Mouse (Mus musculus) limb, embryonic 11.5 days (tissue): ENCODE measurements at regions not wholly inside any gene's neighbourhood (a gene's known extent, or its start where the extent isn't known, plus 50 kb on each side); places are given as distances from the start of the nearest gene placed in this dataset.

ENCODE experiments used
- ATAC-seq: fragments of 200-750 bp; cut with Nextera tagmentation; 2 replicates; pipeline ENCODE4 v1.8.0; 2017; ENCODE audit warnings: low read depth; ENCODE audit not compliant: insufficient number of reproducible peaks, low FRiP score, low TSS enrichment
- DNase-seq: peaks from one replicate; pipeline ENCODE4 v3.0.0-alpha.2; 2015; ENCODE audit warnings: low spot score
- H3K27ac ChIP-seq: fragments of 300-500 bp; sonication (generic); replicated peaks from 2 replicates; pipeline ENCODE4 v1.5.1; 2014; ENCODE audit warnings: low read depth, mild to moderate bottlenecking, low read length
- H3K27me3 ChIP-seq: fragments of 300-500 bp; sonication (generic); 2 replicates; pipeline ENCODE4 v1.6.1; 2014; ENCODE audit warnings: mild to moderate bottlenecking, low read length, mixed read lengths; ENCODE audit not compliant: control insufficient read depth, insufficient read depth
- H3K36me3 ChIP-seq: fragments of 300-500 bp; sonication (generic); 2 replicates; pipeline ENCODE4 v1.6.1; 2014; ENCODE audit warnings: mild to moderate bottlenecking, low read length, moderate library complexity, mixed read lengths; ENCODE audit not compliant: control insufficient read depth, insufficient read depth
- H3K4me1 ChIP-seq: fragments of 300-500 bp; sonication (generic); 2 replicates; pipeline ENCODE4 v1.6.1; 2014; ENCODE audit warnings: low read length, mixed read lengths; ENCODE audit not compliant: control insufficient read depth, insufficient read depth
- H3K4me2 ChIP-seq: fragments of 300-500 bp; sonication (generic); 2 replicates; pipeline ENCODE4 v1.6.1; 2014; ENCODE audit warnings: low read depth, mild to moderate bottlenecking, moderate library complexity; ENCODE audit not compliant: severe bottlenecking
- H3K4me3 ChIP-seq: fragments of 300-500 bp; sonication (generic); 2 replicates; pipeline ENCODE4 v1.5.1; 2014; ENCODE audit warnings: low read depth, low read length
- H3K9ac ChIP-seq: fragments of 300-500 bp; sonication (generic); 2 replicates; pipeline ENCODE4 v1.6.1; 2014; ENCODE audit warnings: mild to moderate bottlenecking, low read length
- H3K9me3 ChIP-seq: fragments of 300-500 bp; sonication (generic); 2 replicates; pipeline ENCODE4 v1.6.1; 2016; ENCODE audit warnings: low read length; ENCODE audit not compliant: control insufficient read depth
- WGBS: fragments of 180-500 bp; shearing (Covaris S2); extraction: QIAGEN DNeasy Blood & Tissue Kit; methylation state at CpG from one replicate; pipeline ENCODE4 v1.1.7; 2014; 5-methylcytosine and 5-hydroxymethylcytosine counted together

GRCm38 (mm10) chr3:21479846-21480245, 596.6 kb upstream of the Tbl1xr1 start:
- Histone ChIP-seq H3K36me3 (no peaks in the 10 kb centered on the region), H3K4me1 (peaks cover 11% of the 10 kb centered on the region), H3K27ac (no peak overlapping the region), H3K27me3 (no peaks in the 10 kb centered on the region), H3K9me3 (no peaks in the 10 kb centered on the region), H3K4me2 (no peak overlapping the region), H3K9ac (no peak overlapping the region), H3K4me3 (no peak overlapping the region)
- DNase-seq (no peak), ATAC-seq (no peak)

DNA sequence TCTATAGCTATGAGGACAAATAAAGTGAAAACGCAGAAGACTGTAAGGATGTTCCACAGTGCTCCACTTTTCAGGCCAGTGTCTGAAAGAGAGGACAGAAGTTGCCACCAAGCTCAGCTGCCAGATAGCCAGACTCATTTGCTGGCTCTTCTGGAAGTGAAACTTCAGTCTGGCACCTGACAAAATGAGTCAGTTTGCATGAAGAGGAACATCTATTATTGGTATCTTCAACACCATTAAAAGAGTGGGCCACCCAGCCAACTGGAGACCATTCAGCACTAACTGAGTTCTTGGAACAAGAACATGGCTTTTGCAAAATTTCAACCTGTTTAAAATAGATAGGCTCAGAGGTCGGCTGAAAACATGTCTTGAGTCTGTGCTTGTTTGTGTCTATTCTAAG, 592.4 kb upstream of the Tbl1xr1 start:
- Histone ChIP-seq H3K27ac (no peak overlapping the region), H3K4me2 (no peak overlapping the region), H3K36me3 (no peaks in the 10 kb centered on the region), H3K4me1 (peaks cover 4% of the 10 kb centered on the region), H3K4me3 (no peak overlapping the region), H3K27me3 (no peaks in the 10 kb centered on the region), H3K9ac (no peak overlapping the region), H3K9me3 (no peaks in the 10 kb centered on the region)
- DNase-seq, result no peak
- ATAC-seq, result no peak
- 87% methylated on average over 2 of the region's 2 CpGs for WGBS

DNA sequence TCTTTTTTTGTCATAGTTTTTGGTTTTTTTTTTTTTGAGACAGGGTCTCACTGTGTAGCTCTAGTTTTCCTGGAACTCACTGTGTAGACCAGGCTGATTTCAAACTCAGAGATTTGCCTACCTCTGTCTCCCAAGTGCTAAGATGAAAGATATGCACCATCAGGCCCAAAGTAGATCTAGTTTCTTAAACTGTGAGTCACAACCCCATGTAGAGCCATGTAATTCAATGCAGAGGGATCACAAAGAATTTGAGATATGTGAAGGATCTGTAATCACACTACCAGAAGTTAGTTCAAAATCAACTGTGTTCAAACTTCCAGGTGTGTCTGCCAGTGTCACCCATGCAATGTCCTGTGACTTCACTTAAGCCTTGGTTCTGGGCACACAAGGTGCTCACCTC, 591.0 kb upstream of the Tbl1xr1 start:
- ATAC-seq (no peak), DNase-seq (no peak)
- Histone ChIP-seq H3K4me2 (no peak overlapping the region), H3K4me3 (no peak overlapping the region), H3K27me3 (no peaks in the 10 kb centered on the region), H3K4me1 (no peaks in the 10 kb centered on the region), H3K9ac (no peak overlapping the region), H3K36me3 (no peaks in the 10 kb centered on the region), H3K27ac (no peak overlapping the region), H3K9me3 (no peaks in the 10 kb centered on the region)

- ATAC-seq, result no peak
- Histone ChIP-seq H3K4me2 (no peak overlapping the region), H3K36me3 (no peaks in the 10 kb centered on the region), H3K4me1 (no peaks in the 10 kb centered on the region), H3K4me3 (no peak overlapping the region), H3K9ac (no peak overlapping the region), H3K9me3 (no peaks in the 10 kb centered on the region), H3K27ac (no peak overlapping the region), H3K27me3 (no peaks in the 10 kb centered on the region)
- DNase-seq, result no peak
- WGBS, result 92% methylated on average over 1 of the region's 1 CpGs
Observed at GRCm38 (mm10) chr3:21489547-21489946, 586.9 kb upstream of the Tbl1xr1 start.

DNA sequence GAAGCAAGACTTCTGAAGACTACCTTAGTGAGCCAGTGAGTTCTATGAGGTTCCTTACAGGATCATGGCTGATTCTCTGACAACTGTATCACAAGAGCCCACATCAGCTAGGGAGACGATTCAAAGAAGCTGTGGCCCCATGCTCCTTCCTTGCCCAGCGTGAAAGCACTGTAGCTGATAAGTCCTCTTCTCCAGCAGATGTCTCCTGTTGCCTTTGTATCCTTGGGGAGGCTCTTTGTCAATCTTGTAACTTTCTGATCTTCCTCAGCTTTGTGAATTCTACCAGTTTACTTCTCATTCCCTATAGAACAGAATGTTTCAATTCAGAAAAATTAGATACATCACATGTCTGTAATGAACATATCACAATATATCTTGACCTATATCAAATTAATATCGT, 584.0 kb upstream of the Tbl1xr1 start:
- no peaks in the 10 kb centered on the region for H3K9me3 ChIP-seq
- H3K4me3 ChIP-seq, result no peak overlapping the region
- no peaks in the 10 kb centered on the region for H3K27me3 ChIP-seq
- no peak for DNase-seq
- no peak for ATAC-seq
- no peak overlapping the region for H3K4me2 ChIP-seq
- H3K9ac ChIP-seq, result no peak overlapping the region
- 70% methylated on average over 3 of the region's 3 CpGs for WGBS
- H3K27ac ChIP-seq, result no peak overlapping the region
- no peaks in the 10 kb centered on the region; the same call in 1 of the 2 replicates for H3K4me1 ChIP-seq
- no peaks in the 10 kb centered on the region for H3K36me3 ChIP-seq

GRCm38 (mm10) chr3:21493384-21493783, 583.1 kb upstream of the Tbl1xr1 start:
- no peaks in the 10 kb centered on the region for H3K27me3 ChIP-seq
- H3K9me3 ChIP-seq, result no peaks in the 10 kb centered on the region
- H3K36me3 ChIP-seq, result no peaks in the 10 kb centered on the region
- 56% methylated on average over 6 of the region's 6 CpGs for WGBS
- H3K4me3 ChIP-seq, result no peak overlapping the region
- H3K4me2 ChIP-seq, result no peak overlapping the region
- no peak overlapping the region for H3K9ac ChIP-seq
- DNase-seq (no peak), ATAC-seq (no peak)
- no peaks in the 10 kb centered on the region; the same call in 1 of the 2 replicates for H3K4me1 ChIP-seq
- no peak overlapping the region for H3K27ac ChIP-seq

- 56% methylated on average over 3 of the region's 3 CpGs for WGBS
- H3K4me2 ChIP-seq, result no peak overlapping the region
Observed at GRCm38 (mm10) chr3:21494904-21495303, 581.5 kb upstream of the Tbl1xr1 start.

DNA sequence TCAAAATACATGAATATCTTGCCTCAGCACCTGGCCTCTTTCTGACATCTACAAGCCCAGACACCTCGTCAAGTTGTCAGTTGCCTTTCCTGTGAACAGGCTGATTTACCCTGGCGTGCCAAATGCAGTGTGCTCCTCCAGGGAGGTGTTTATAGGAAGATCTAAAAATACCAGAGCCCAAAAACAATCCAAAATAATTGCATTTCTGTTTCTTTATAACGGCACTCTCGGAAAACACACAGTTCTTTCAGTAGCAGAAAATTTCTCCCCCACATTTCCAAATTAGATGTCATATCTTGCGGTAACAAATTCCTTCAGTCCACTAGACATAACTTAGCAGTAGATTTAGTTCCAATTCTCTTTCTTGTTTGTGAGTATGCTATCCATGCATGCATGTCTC, 580.8 kb upstream of the Tbl1xr1 start:
- Histone ChIP-seq H3K27me3 (no peaks in the 10 kb centered on the region), H3K4me1 (no peaks in the 10 kb centered on the region; the same call in 1 of the 2 replicates), H3K27ac (no peak overlapping the region), H3K4me2 (no peak overlapping the region), H3K9me3 (no peaks in the 10 kb centered on the region), H3K4me3 (no peak overlapping the region), H3K36me3 (no peaks in the 10 kb centered on the region), H3K9ac (no peak overlapping the region)
- peak; percentile 45 for DNase-seq
- 38% methylated on average over 5 of the region's 5 CpGs for WGBS
- no peak for ATAC-seq

More at GRCm38 (mm10) chr3:21494904-21495303, 581.5 kb upstream of the Tbl1xr1 start:
- Histone ChIP-seq H3K4me1 (no peaks in the 10 kb centered on the region; the same call in 1 of the 2 replicates), H3K4me3 (no peak overlapping the region), H3K9me3 (no peaks in the 10 kb centered on the region), H3K27me3 (no peaks in the 10 kb centered on the region), H3K36me3 (no peaks in the 10 kb centered on the region), H3K27ac (no peak overlapping the region), H3K9ac (no peak overlapping the region)
- no peak for DNase-seq
- no peak for ATAC-seq

- no peak for ATAC-seq
- DNase-seq, result no peak
- no peak overlapping the region for H3K4me2 ChIP-seq
- no peaks in the 10 kb centered on the region; the same call in 1 of the 2 replicates for H3K4me1 ChIP-seq
- H3K27me3 ChIP-seq, result no peaks in the 10 kb centered on the region
- H3K27ac ChIP-seq, result no peak overlapping the region
- H3K9ac ChIP-seq, result no peak overlapping the region
- 83% methylated on average over 2 of the region's 2 CpGs for WGBS
- no peaks in the 10 kb centered on the region for H3K9me3 ChIP-seq
- H3K4me3 ChIP-seq, result no peak overlapping the region
- no peaks in the 10 kb centered on the region for H3K36me3 ChIP-seq
Observed at GRCm38 (mm10) chr3:21496166-21496565, 580.3 kb upstream of the Tbl1xr1 start.
